Mouse (Mus musculus): ENCODE data around the gene Catip. TPM values are rescaled to one million over a fixed set of nuclear protein-coding genes. Genes with fewer than 3 reads are reported as not detected.

Catip gene
- polyA plus RNA-seq, 1 experiment from 2014 or later = 2.0 TPM

- ATAC-seq (ENCODE audit: insufficient number of reproducible peaks, low FRiP score, low TSS enrichment, low read depth) = peak; percentile 89
- Histone ChIP-seq H3K27me3 (no peaks in the 10 kb centered on the region), H3K4me1 (peaks cover 37% of the 10 kb centered on the region), H3K4me3 (peak overlapping the region; percentile 55), H3K27ac (peak overlapping the region; percentile 99), H3K9me3 (no peaks in the 10 kb centered on the region), H3K4me2 (peak overlapping the region; percentile 67), H3K36me3 (no peaks in the 10 kb centered on the region), H3K9ac (peak overlapping the region; percentile 41)
- WGBS = 1% methylated on average over 26 of the region's 26 CpGs
Measured at GRCm38 (mm10) chr1:74386714-74387385, 24.9 kb downstream of the Catip start.

DNA sequence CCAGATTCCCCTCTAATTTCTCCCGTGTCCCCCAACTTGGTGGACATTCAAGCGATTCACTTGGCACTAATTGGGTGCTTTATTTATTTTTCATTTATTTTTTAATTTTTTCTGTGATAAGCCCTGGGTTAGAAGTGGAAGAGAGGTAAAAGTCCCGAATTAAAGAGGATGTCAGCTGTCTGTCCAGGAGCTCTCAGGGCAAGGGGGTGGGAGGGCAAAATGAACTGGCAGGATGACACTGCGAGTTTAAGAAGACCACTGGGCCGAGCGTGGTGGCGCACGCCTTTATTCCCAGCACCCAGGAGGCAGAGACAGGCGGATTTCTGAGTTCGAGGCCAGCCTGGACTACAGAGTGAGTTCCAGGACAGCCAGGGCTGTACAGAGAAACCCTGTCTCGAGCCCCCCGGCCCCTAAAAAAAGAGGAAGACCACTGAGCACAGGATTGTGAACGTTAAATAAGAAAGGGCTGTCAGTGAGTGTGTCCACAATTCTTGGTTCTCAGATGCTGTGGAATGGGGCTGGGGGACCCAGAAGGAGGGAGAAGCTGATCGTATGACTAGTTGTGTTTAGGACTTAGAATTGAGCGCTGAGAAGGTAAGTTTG is 25.6 kb downstream of the Catip start:
- Histone ChIP-seq H3K9ac (0 out of 2 replicates have a peak overlapping the region, but pooled peaks have one; percentile 41), H3K36me3 (no peaks in the 10 kb centered on the region), H3K27ac (peak overlapping the region; percentile 99), H3K4me1 (peaks cover 37% of the 10 kb centered on the region), H3K9me3 (no peaks in the 10 kb centered on the region), H3K4me3 (peak overlapping the region; percentile 55), H3K4me2 (peak overlapping the region; percentile 67), H3K27me3 (no peaks in the 10 kb centered on the region)
- no peak for ATAC-seq (ENCODE audit: insufficient number of reproducible peaks, low FRiP score, low TSS enrichment, low read depth)
- 45% methylated on average over 15 of the region's 15 CpGs for WGBS

GRCm38 (mm10) chr1:74388398-74388920 is 26.6 kb downstream of the Catip start:
- Histone ChIP-seq H3K36me3 (0 out of 2 replicates have a peak, but pooled peaks cover 4% of the 10 kb centered on the region), H3K4me1 (peaks cover 47% of the 10 kb centered on the region), H3K9me3 (no peaks in the 10 kb centered on the region), H3K4me2 (no peak overlapping the region), H3K9ac (no peak overlapping the region), H3K4me3 (no peak overlapping the region), H3K27ac (peak overlapping the region; percentile 99), H3K27me3 (no peaks in the 10 kb centered on the region)
- WGBS = 74% methylated on average over 7 of the region's 7 CpGs
- ATAC-seq (ENCODE audit: insufficient number of reproducible peaks, low FRiP score, low TSS enrichment, low read depth) = no peak

DNA sequence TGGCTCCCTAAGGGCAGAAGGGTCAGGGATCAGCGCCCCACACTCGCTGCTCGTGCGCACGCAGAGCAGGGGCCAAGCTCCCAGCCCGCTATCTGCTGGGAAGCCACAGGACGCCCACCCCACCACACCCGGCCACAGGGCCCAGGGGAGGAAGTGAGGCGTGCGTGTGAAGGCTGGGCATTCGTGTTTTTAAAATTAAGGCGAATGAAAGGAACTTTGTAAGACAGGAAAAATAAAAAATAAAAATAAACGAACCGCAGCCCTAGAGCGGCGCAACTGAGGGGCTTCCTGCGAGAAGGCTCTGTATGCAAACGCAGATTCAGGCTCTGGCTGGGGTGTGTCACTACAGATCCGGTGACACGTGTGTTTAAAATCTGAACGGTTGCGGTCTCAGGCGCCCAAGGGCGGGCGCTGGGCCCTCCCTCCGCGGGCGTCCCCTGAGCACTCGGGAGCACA is 28.0 kb downstream of the Catip start:
- 4% methylated on average over 29 of the region's 29 CpGs for WGBS
- Histone ChIP-seq H3K9ac (no peak overlapping the region), H3K4me1 (peaks cover 61% of the 10 kb centered on the region), H3K27me3 (no peaks in the 10 kb centered on the region), H3K4me2 (peak overlapping the region; percentile 74), H3K27ac (peak overlapping the region; percentile 99), H3K9me3 (no peaks in the 10 kb centered on the region), H3K4me3 (peak overlapping the region; percentile 95), H3K36me3 (peaks cover 18% of the 10 kb centered on the region)
- ATAC-seq (ENCODE audit: insufficient number of reproducible peaks, low FRiP score, low TSS enrichment, low read depth) = peak; percentile 4

- peak overlapping the region; percentile 99 for H3K27ac ChIP-seq
- peak overlapping the region; percentile 74 for H3K4me2 ChIP-seq
- no peak overlapping the region for H3K9ac ChIP-seq
- peak; percentile 7; the same call in 1 of the 2 replicates for ATAC-seq (ENCODE audit: insufficient number of reproducible peaks, low FRiP score, low TSS enrichment, low read depth)
- peak overlapping the region; percentile 95 for H3K4me3 ChIP-seq
- H3K4me1 ChIP-seq = peaks cover 61% of the 10 kb centered on the region
- no peaks in the 10 kb centered on the region for H3K27me3 ChIP-seq
- WGBS = 3% methylated on average over 21 of the region's 21 CpGs
- H3K36me3 ChIP-seq = peaks cover 23% of the 10 kb centered on the region
- H3K9me3 ChIP-seq = no peaks in the 10 kb centered on the region
Measured at GRCm38 (mm10) chr1:74390287-74390906, 28.5 kb downstream of the Catip start.

DNA sequence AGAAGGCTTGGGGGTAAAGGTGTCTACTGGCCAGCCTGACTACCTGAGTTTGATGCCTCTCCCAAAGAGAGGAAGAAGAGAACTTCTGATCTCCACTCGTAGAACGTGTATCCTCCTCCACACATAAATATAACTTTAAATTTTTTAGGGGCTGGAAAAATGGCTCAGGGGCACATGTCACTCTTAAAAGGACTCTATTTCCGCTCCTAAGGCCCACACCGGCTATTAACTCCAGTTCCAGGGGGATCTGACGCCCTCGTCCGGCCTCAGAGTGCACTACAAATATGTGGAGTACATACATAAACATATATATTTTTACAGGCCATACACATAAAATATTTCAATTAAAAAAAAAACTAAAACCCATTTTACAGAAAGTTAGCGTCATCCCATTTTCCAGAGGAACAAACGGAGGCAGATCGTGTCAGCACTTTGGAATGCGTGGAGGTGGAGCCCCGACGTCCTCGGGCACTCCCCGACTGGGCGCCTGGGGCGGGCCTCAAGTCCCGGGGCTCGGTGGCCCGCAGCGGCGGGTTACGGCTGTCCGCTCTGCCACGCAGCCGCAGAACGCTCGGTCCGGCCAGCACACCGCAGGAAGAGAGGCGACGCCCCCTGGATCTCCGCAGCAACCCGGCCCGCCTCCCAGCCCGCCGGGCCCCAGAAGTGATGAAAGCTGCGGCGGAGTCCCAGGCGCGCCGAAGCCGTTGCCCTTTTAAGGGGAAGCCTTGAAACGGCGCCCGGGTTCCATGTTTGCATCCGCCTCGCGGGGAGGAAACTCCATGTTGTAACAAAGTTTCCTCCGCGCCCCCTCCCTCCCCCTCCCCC is 29.2 kb downstream of the Catip start, which contains the start of gene Ctdsp1:
Gene Ctdsp1 (plus strand): TSS at position 586 of the 825 bp plus-strand sequence.
- no peaks in the 10 kb centered on the region for H3K27me3 ChIP-seq
- H3K9ac ChIP-seq = peak within 1 kb of the TSS; percentile 95
- peak within 1 kb of the TSS; percentile 95 for H3K4me3 ChIP-seq
- peak within 1 kb of the TSS; percentile 74 for H3K4me2 ChIP-seq
- H3K36me3 ChIP-seq = peaks cover 24% of the 10 kb centered on the region
- peak within 1 kb of the TSS; percentile 99 for H3K27ac ChIP-seq
- peak; percentile 79 for ATAC-seq (ENCODE audit: insufficient number of reproducible peaks, low FRiP score, low TSS enrichment, low read depth)
- WGBS = 2% methylated on average over 49 of the region's 51 CpGs
- H3K9me3 ChIP-seq = no peaks in the 10 kb centered on the region
- peaks cover 61% of the 10 kb centered on the region for H3K4me1 ChIP-seq

DNA sequence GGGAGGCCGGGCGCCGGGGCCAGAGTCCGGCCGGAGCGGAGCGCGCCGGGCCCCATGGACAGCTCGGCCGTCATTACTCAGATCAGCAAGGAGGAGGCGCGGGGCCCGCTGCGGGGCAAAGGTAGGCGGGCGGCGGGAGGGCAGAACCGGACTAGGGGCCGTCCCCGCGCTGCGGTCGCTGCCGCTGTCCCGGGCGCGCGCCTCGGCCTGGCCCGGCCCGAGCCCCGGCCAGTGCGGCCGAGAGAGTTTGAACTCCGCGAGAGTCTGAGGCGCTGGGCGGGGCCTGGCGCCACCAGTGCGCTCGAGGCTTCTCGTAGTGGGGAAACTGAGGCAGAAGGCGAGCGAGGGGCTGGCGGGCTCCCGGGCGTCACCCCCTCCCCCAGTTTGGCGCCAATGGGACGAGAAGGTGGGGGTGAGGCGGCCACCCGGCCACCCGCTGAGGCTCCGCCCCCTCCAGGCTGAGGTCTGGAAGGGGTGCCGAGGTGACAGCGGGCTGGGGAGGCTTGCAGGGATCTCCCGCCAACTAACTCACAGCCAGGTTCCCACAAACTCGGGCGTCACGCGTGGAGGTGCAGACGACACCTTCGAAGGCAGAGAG is 30.0 kb downstream of the Catip start:
- WGBS = under 1% methylated on average over 60 of the region's 63 CpGs
- 0 out of 2 replicates have a peak, but pooled peaks have one; percentile 2 for ATAC-seq (ENCODE audit: insufficient number of reproducible peaks, low FRiP score, low TSS enrichment, low read depth)
- Histone ChIP-seq H3K4me1 (peaks cover 63% of the 10 kb centered on the region), H3K9ac (peak overlapping the region; percentile 95), H3K27ac (peak overlapping the region; percentile 99), H3K4me2 (peak overlapping the region; percentile 74), H3K36me3 (peaks cover 24% of the 10 kb centered on the region), H3K27me3 (no peaks in the 10 kb centered on the region), H3K4me3 (peak overlapping the region; percentile 95), H3K9me3 (no peaks in the 10 kb centered on the region)

DNA sequence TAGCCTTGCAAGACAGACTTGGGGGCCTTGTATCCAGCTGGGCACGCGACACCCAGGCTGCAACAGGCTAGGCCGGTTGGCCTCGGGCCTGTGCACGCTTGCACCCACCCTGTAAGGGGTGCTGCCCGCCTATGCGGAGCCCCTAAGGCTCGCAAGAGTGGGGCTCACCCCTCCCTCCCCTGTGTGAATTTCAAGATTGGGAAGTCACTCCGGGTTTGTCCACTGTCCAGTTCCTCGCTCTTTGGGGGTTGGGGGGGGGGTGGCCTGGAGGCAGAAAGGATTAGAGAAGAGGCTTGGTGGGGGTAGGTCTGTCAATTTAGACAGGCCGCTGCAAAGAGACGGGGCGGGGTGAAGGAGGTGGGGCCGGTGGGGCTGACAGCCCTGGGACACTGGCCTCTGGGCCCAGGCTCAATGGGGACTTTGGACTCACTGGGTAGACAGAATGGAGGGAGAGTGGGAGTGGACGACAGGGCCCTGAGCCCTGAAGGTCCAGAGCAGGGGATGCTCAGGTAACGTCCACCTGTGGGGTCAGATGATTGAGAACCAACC is 30.6 kb downstream of the Catip start:
- Histone ChIP-seq H3K4me3 (peak overlapping the region; percentile 95), H3K9ac (peak overlapping the region; percentile 95), H3K36me3 (peaks cover 24% of the 10 kb centered on the region), H3K4me2 (peak overlapping the region; percentile 74), H3K27me3 (no peaks in the 10 kb centered on the region), H3K4me1 (peaks cover 66% of the 10 kb centered on the region), H3K27ac (peak overlapping the region; percentile 99), H3K9me3 (no peaks in the 10 kb centered on the region)
- 1% methylated on average over 16 of the region's 16 CpGs for WGBS
- no peak for ATAC-seq (ENCODE audit: insufficient number of reproducible peaks, low FRiP score, low TSS enrichment, low read depth)

GRCm38 (mm10) chr1:74393010-74393409 is 31.1 kb downstream of the Catip start:
- peak overlapping the region; percentile 74 for H3K4me2 ChIP-seq
- peak overlapping the region; percentile 95 for H3K4me3 ChIP-seq
- H3K9me3 ChIP-seq = no peaks in the 10 kb centered on the region
- peak overlapping the region; percentile 95 for H3K9ac ChIP-seq
- no peak for ATAC-seq (ENCODE audit: insufficient number of reproducible peaks, low FRiP score, low TSS enrichment, low read depth)
- peaks cover 66% of the 10 kb centered on the region for H3K4me1 ChIP-seq
- H3K27ac ChIP-seq = peak overlapping the region; percentile 99
- 38% methylated on average over 7 of the region's 7 CpGs for WGBS
- H3K27me3 ChIP-seq = no peaks in the 10 kb centered on the region
- peaks cover 24% of the 10 kb centered on the region for H3K36me3 ChIP-seq

GRCm38 (mm10) chr1:74393697-74394096 is 31.8 kb downstream of the Catip start:
- ATAC-seq (ENCODE audit: insufficient number of reproducible peaks, low FRiP score, low TSS enrichment, low read depth) = no peak
- 90% methylated on average over 9 of the region's 9 CpGs for WGBS
- H3K36me3 ChIP-seq = peaks cover 24% of the 10 kb centered on the region
- H3K9me3 ChIP-seq = no peaks in the 10 kb centered on the region
- no peak overlapping the region for H3K4me3 ChIP-seq
- H3K9ac ChIP-seq = no peak overlapping the region
- H3K4me2 ChIP-seq = peak overlapping the region; percentile 74; the same call in 1 of the 2 replicates
- peaks cover 64% of the 10 kb centered on the region for H3K4me1 ChIP-seq
- peak overlapping the region; percentile 99; the same call in 1 of the 2 replicates for H3K27ac ChIP-seq
- H3K27me3 ChIP-seq = no peaks in the 10 kb centered on the region
